Mouse (Mus musculus): ENCODE measurements at regions not wholly inside any gene's neighbourhood (a gene's known extent, or its start where the extent isn't known, plus 50 kb on each side); places are given as distances from the start of the nearest gene placed in this dataset.
A peak's percentile ranks its signal among the peaks of the same experiment; 100 is the strongest.

GRCm38 (mm10) chr2:133614672-133615071 is 62.7 kb downstream of the Bmp2 start:
- peak in 1 of 2 experiments; percentile 11 for DNase-seq

GRCm38 (mm10) chr2:133615299-133615698 is 63.3 kb downstream of the Bmp2 start:
- no peak for DNase-seq

- DNase-seq, result no peak
These were observed 65.4 kb downstream of the Bmp2 start for GRCm38 (mm10) chr2:133617317-133617835.

GRCm38 (mm10) chr2:133622523-133622922 is 70.6 kb downstream of the Bmp2 start:
- no peak for DNase-seq

GRCm38 (mm10) chr2:133625542-133625941 is 73.6 kb downstream of the Bmp2 start:
- DNase-seq, result no peak

GRCm38 (mm10) chr2:133628874-133629273 is 76.9 kb downstream of the Bmp2 start:
- no peak for DNase-seq

GRCm38 (mm10) chr2:133635434-133635833 is 83.5 kb downstream of the Bmp2 start:
- no peak for DNase-seq

GRCm38 (mm10) chr2:133649874-133650481 is 98.0 kb downstream of the Bmp2 start:
- DNase-seq, result no peak

- DNase-seq, result no peak
These were observed 114.5 kb downstream of the Bmp2 start for GRCm38 (mm10) chr2:133666331-133667054.

GRCm38 (mm10) chr2:133667055-133667395 is 115.1 kb downstream of the Bmp2 start:
- no peak for DNase-seq

- peak in 1 of 2 experiments; percentile 7 for DNase-seq
These were observed 117.9 kb downstream of the Bmp2 start for GRCm38 (mm10) chr2:133669821-133670220.

GRCm38 (mm10) chr2:133671528-133671927 is 119.6 kb downstream of the Bmp2 start:
- DNase-seq, result no peak

- DNase-seq, result no peak
These were observed 132.4 kb downstream of the Bmp2 start for GRCm38 (mm10) chr2:133684367-133684766.

- no peak for DNase-seq
These were observed 136.3 kb downstream of the Bmp2 start for GRCm38 (mm10) chr2:133688121-133688787.

GRCm38 (mm10) chr2:133688788-133689155 is 136.8 kb downstream of the Bmp2 start:
- no peak for DNase-seq

GRCm38 (mm10) chr2:133708735-133709584 is 157.0 kb downstream of the Bmp2 start:
- DNase-seq, result no peak

GRCm38 (mm10) chr2:133716243-133716642 is 164.3 kb downstream of the Bmp2 start:
- no peak for DNase-seq

GRCm38 (mm10) chr2:133717076-133717475 is 165.1 kb downstream of the Bmp2 start:
- DNase-seq, result no peak

- peak in 1 of 2 experiments; percentile 13 for DNase-seq
These were observed 172.4 kb downstream of the Bmp2 start for GRCm38 (mm10) chr2:133724310-133724709.

- DNase-seq, result no peak
These were observed 172.8 kb downstream of the Bmp2 start for GRCm38 (mm10) chr2:133724757-133725156.

GRCm38 (mm10) chr2:133734469-133735225 is 182.7 kb downstream of the Bmp2 start:
- no peak for DNase-seq

- no peak for DNase-seq
These were observed 187.0 kb downstream of the Bmp2 start for GRCm38 (mm10) chr2:133738839-133739430.

Measured in cerebellum, postnatal 25 days (tissue).